Mouse (Mus musculus) lung, embryonic 14.5 days (tissue): ENCODE measurements around the gene Rapsn. TPM values are rescaled to one million over a fixed set of nuclear protein-coding genes. Genes with fewer than 3 reads are reported as not detected.

ENCODE experiments used
- ATAC-seq: fragments of 200-750 bp; cut with Nextera tagmentation; 2 replicates; pipeline ENCODE4 v1.8.0; 2017; ENCODE audit warnings: mild to moderate bottlenecking, moderate TSS enrichment, moderate library complexity; ENCODE audit not compliant: insufficient read depth
- DNase-seq: peaks from one replicate; pipeline ENCODE4 v3.0.0-alpha.2; 2015
- H3K27ac ChIP-seq: fragments of 300-500 bp; sonication (generic); 2 replicates; pipeline ENCODE4 v1.5.1; 2014; ENCODE audit warnings: low read depth, mild to moderate bottlenecking, moderate library complexity
- H3K27me3 ChIP-seq: fragments of 300-500 bp; sonication (generic); 2 replicates; pipeline ENCODE4 v1.6.1; 2014; ENCODE audit warnings: low read length, control low read depth; ENCODE audit not compliant: insufficient read depth
- H3K36me3 ChIP-seq: fragments of 300-500 bp; sonication (generic); 2 replicates; pipeline ENCODE4 v1.6.1; 2014; ENCODE audit warnings: control low read depth; ENCODE audit not compliant: insufficient read depth
- H3K4me1 ChIP-seq: fragments of 300-500 bp; sonication (generic); 2 replicates; pipeline ENCODE4 v1.6.1; 2014; ENCODE audit warnings: antibody characterized with exemption, control low read depth; ENCODE audit not compliant: insufficient read depth
- H3K4me2 ChIP-seq: fragments of 300-500 bp; sonication (generic); 2 replicates; pipeline ENCODE4 v1.6.1; 2014; ENCODE audit warnings: mild to moderate bottlenecking
- H3K4me3 ChIP-seq: fragments of 300-500 bp; sonication (generic); 2 replicates; pipeline ENCODE4 v1.5.1; 2014; ENCODE audit warnings: low read depth, low read length
- H3K9ac ChIP-seq: fragments of 300-500 bp; sonication (generic); 2 replicates; pipeline ENCODE4 v1.6.1; 2014
- H3K9me3 ChIP-seq: fragments of 300-500 bp; sonication (generic); 2 replicates; pipeline ENCODE4 v1.6.1; 2016; ENCODE audit warnings: low read depth, low read length, control low read depth
- CTCF ChIP-seq: IDR thresholded peaks from 2 replicates; pipeline ENCODE4 v1.5.1; 2016; ENCODE audit warnings: antibody characterized with exemption, low read depth
- WGBS: fragments of 180-500 bp; shearing (Covaris S2); extraction: QIAGEN DNeasy Blood & Tissue Kit; methylation state at CpG from one replicate; pipeline ENCODE4 v1.1.7; 2014; 5-methylcytosine and 5-hydroxymethylcytosine counted together
- polyA plus RNA-seq: library from polyadenylated mRNA; unstranded; fragments of >200 nt; fragmentation: Nextera tagmentation; extraction: Ambion mirVana; gene quantifications from 2 replicates; pipeline ENCODE4 v1.2.1, GENCODE M21; 2014

The Rapsn gene
- polyA plus RNA-seq, 1 experiment from 2014 or later, result 1.5 TPM

DNA sequence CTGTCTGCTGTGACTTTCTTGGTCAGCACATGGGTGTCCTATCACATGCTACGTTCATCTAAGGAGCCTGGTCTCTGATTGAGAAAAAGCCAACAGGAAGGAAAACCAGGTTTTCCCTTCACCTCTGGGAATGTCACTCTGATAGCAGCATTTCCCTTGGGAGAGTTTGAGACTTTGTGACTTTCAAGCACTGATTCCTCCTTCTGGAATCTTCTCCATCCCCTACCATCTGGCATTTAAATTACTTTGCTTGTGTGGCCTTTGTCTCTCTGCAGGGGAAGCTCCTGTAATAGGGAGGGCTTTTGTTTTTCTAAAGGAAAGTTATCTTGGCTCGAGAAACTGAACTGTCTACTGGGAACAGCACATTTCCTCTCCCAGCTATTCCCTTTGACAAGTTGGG lies 12.3 kb upstream of the Rapsn start:
- Histone ChIP-seq H3K4me1 (no peaks in the 10 kb centered on the region), H3K9me3 (no peaks in the 10 kb centered on the region), H3K9ac (no peak overlapping the region), H3K4me2 (no peak overlapping the region), H3K4me3 (no peak overlapping the region), H3K27me3 (no peaks in the 10 kb centered on the region), H3K36me3 (peaks cover 9% of the 10 kb centered on the region), H3K27ac (no peak overlapping the region)
- no peak for DNase-seq
- no peak for ATAC-seq
- 69% methylated on average over 2 of the region's 2 CpGs for WGBS
- no peak for TF ChIP-seq CTCF

DNA sequence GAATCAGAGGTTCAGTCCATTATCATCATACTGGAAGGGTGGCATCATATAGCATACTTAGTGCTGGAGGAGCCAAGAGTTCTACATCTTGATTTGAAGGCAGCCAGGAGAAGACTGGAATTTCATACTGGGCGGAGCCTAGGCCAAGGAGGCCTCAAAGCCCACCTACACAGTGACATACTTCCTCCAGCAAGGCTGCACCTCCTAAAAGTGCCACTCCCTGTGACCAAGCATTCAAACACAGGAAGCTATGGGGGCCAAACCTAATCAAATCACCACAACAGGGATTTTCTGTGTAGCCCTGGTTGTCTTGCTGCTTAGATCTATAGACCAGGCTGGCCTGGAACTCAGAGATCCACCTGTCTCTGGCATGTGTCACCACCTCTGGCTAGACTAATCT lies 11.5 kb upstream of the Rapsn start:
- no peak overlapping the region for H3K4me3 ChIP-seq
- no peak overlapping the region for H3K9ac ChIP-seq
- no peak overlapping the region for H3K27ac ChIP-seq
- DNase-seq (no peak), ATAC-seq (no peak)
- no peaks in the 10 kb centered on the region for H3K9me3 ChIP-seq
- no peak for TF ChIP-seq CTCF
- no peaks in the 10 kb centered on the region for H3K4me1 ChIP-seq
- H3K4me2 ChIP-seq, result no peak overlapping the region
- H3K27me3 ChIP-seq, result no peaks in the 10 kb centered on the region
- WGBS, result 97% methylated on average over 1 of the region's 1 CpGs
- peaks cover 9% of the 10 kb centered on the region for H3K36me3 ChIP-seq

DNA sequence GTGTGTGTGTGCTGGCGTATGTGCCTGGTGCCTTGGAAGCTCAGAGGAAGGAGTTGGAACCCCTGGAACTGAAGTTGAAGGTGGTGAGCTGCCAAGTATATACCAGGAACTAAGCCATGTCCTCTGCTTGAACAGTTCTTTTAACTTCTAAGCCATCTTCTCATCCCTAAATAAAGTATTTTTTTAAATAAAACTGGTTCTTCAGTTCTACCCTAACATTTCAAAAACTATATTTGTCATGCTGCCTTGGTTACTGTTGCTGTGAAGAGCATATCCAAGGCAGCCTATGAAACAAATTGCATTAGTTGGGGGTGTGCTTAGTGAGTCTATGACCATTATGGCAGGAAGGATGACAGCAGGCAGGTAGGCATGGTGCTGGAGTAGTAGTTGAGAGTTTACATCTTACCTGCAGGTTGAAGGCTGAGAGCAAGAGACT lies 10.3 kb upstream of the Rapsn start:
- no peak for TF ChIP-seq CTCF
- no peak overlapping the region for H3K27ac ChIP-seq
- H3K9me3 ChIP-seq, result no peaks in the 10 kb centered on the region
- WGBS, result 93% methylated on average over 1 of the region's 1 CpGs
- H3K9ac ChIP-seq, result no peak overlapping the region
- no peak overlapping the region for H3K4me2 ChIP-seq
- H3K4me3 ChIP-seq, result no peak overlapping the region
- H3K4me1 ChIP-seq, result no peaks in the 10 kb centered on the region
- DNase-seq, result no peak
- peaks cover 2% of the 10 kb centered on the region; the same call in 1 of the 2 replicates for H3K36me3 ChIP-seq
- H3K27me3 ChIP-seq, result no peaks in the 10 kb centered on the region
- no peak for ATAC-seq

DNA sequence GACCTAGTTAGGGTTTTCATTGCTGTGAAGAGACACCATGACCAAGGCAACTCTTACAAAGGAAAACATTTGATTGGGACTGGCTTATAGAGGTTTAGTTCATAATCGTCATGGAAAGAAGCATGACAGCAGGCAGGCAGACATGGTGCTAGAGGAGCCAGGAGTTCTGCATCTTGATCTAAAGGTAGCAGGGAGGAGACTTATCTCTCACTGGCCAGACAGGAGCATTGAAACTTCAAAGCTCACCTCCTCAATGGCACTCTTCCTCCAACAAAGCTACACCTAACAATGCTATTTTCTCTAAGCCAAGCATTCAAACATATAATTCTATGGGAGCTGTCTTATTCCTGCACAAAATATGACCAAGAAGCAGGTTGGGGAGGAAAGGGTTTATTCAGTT lies 8.9 kb upstream of the Rapsn start:
- Histone ChIP-seq H3K4me2 (0 out of 2 replicates have a peak overlapping the region, but pooled peaks have one; percentile 8), H3K9me3 (no peaks in the 10 kb centered on the region), H3K27ac (no peak overlapping the region), H3K9ac (no peak overlapping the region), H3K4me1 (no peaks in the 10 kb centered on the region), H3K36me3 (no peaks in the 10 kb centered on the region), H3K27me3 (no peaks in the 10 kb centered on the region), H3K4me3 (no peak overlapping the region)
- DNase-seq (no peak), ATAC-seq (no peak)
- 88% methylated on average over 1 of the region's 1 CpGs for WGBS
- no peak for TF ChIP-seq CTCF

DNA sequence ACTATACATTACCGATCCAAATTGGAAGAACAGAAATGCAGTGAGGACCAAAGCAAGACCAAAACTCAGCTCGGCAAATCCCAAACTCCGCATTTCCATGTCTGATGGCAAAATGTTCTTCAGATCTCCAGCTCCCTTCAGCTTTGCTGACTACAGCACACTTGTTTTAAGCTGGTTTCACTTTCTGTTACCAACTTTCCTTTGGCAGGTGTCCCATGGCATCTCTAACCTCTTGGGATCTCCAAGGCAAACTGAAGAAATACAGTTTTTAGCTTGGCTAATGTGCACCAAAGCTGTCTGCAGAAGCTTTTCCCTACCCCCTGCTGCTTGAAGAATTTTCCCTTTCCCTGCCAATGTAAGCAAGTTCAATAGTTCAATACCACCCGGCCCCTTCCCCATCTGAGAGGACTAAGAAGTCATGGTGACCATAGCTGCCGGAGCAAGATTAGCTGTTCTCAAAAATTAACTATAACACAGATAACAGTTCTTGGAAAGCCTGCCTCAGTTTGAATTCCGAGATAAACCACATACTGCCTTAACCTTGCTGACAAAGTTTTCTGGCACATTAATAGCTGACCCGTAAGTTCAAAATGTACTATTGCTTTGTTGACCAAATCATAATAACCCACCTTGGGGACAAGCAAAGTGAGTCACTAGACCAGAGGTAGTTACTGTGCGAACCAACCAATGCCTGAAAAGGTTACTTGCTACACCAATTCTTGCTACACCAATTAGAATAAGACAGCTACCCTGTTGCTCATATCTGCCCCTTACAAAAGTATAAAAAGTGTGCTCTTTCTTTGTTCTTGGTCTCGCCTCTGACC lies 7.8 kb upstream of the Rapsn start:
- no peaks in the 10 kb centered on the region for H3K27me3 ChIP-seq
- no peak overlapping the region for H3K4me2 ChIP-seq
- no peaks in the 10 kb centered on the region for H3K4me1 ChIP-seq
- WGBS, result 81% methylated on average over 9 of the region's 9 CpGs
- H3K36me3 ChIP-seq, result no peaks in the 10 kb centered on the region
- no peaks in the 10 kb centered on the region for H3K9me3 ChIP-seq
- ATAC-seq, result no peak
- TF ChIP-seq CTCF, result no peak
- no peak overlapping the region for H3K9ac ChIP-seq
- H3K4me3 ChIP-seq, result no peak overlapping the region; the same call in 1 of the 2 replicates
- no peak for DNase-seq
- no peak overlapping the region for H3K27ac ChIP-seq

DNA sequence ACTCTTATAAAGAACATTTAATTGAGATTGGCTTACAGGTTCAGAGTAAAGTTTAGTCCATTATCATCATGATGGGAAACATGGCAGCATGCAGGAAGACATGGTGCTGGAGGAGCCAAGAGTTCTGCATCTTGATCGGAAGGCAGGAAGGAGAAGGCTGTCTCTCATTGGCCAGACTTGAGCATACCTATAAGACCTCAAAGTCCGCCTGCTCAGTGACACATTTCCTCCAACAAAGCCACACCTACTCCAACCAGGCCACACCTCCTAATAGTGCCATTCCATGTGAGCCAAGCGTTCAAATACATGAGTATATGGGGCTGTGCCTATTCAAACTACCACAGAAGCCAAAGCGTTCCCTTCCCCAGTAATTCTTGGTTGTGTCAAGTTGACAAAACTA lies 4.2 kb upstream of the Rapsn start:
- Histone ChIP-seq H3K4me1 (no peaks in the 10 kb centered on the region), H3K27ac (no peak overlapping the region), H3K4me2 (no peak overlapping the region), H3K27me3 (no peaks in the 10 kb centered on the region), H3K36me3 (no peaks in the 10 kb centered on the region), H3K9ac (no peak overlapping the region), H3K4me3 (no peak overlapping the region), H3K9me3 (no peaks in the 10 kb centered on the region)
- no peak for ATAC-seq
- no peak for TF ChIP-seq CTCF
- no peak for DNase-seq
- WGBS, result 79% methylated on average over 4 of the region's 4 CpGs

DNA sequence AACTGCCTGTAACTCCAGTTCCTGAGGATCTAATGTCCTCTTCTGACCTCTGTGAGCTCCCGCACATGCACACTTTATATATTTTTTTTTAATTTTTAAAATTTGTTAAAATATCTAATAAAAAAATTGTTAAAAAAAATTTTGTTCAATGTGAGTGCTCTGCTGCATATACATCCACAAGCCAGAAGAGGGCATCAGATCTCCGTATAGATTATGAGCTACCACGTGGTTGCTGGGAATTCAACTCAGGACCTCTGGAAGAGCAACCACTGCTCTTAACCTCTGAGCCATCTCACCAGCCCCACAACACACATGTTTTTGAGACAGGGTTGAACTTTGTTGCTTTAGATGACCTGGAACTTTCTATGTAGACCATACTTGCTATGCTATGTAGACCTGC lies 2.4 kb upstream of the Rapsn start:
- Histone ChIP-seq H3K4me3 (no peak overlapping the region), H3K4me1 (no peaks in the 10 kb centered on the region), H3K27ac (no peak overlapping the region), H3K27me3 (no peaks in the 10 kb centered on the region), H3K9me3 (no peaks in the 10 kb centered on the region), H3K9ac (no peak overlapping the region), H3K4me2 (no peak overlapping the region), H3K36me3 (no peaks in the 10 kb centered on the region)
- ATAC-seq (no peak), DNase-seq (peak; percentile 51)
- WGBS, result 19% methylated on average over 3 of the region's 3 CpGs
- TF ChIP-seq CTCF, result peak; percentile 34; the same call in 1 of the 2 replicates
